16 mouse cellular contexts compared by ENCODE assay signal in genomic region chr12:94670035-94670434, GRCm38 (mm10).
DNase-seq lines count a peak whose midpoint lies in the region; ATAC-seq lines count a peak whose summit lies in the region.
"Had no signal": no experiment of that assay in that cellular context is flagged by ENCODE, and none has a peak within 500 bp of the region (broad histone marks: within the 10 kb centered on the region; RNA-seq: fewer than 3 reads in every experiment).

No protein-coding gene starts in this region.

- no peaks in the 10 kb centered on the region for H3K36me3 ChIP-seq in embryonic facial prominence, embryonic 14.5 days (ENCODE audit: control insufficient read depth, insufficient read depth, low read length)
- H3K36me3 ChIP-seq in embryonic facial prominence, embryonic 10.5 days (replicated peaks) = no peaks in the 10 kb centered on the region
- H3K36me3 ChIP-seq: embryonic facial prominence, embryonic 13.5 days; hindbrain, embryonic 15.5 days had no signal

- no peak overlapping the region for H3K4me2 ChIP-seq in embryonic facial prominence, embryonic 14.5 days (ENCODE audit: low read depth, low read length)
- H3K4me2 ChIP-seq: embryonic facial prominence, embryonic 13.5 days; heart, embryonic 11.5 days; hindbrain, embryonic 15.5 days; midbrain, embryonic 11.5 days had no signal

- H3K27ac ChIP-seq in embryonic facial prominence, embryonic 14.5 days (replicated peaks; ENCODE audit: low read depth, low read length) = no peak overlapping the region
- H3K27ac ChIP-seq in embryonic facial prominence, embryonic 10.5 days (replicated peaks) = no peak overlapping the region
- H3K27ac ChIP-seq: embryonic facial prominence, embryonic 13.5 days; hindbrain, embryonic 15.5 days had no signal

- H3K4me3 ChIP-seq in embryonic facial prominence, embryonic 14.5 days (ENCODE audit: low read depth, low read length) = no peak overlapping the region
- no peak overlapping the region for H3K4me3 ChIP-seq in embryonic facial prominence, embryonic 10.5 days
- H3K4me3 ChIP-seq: embryonic facial prominence, embryonic 13.5 days; hindbrain, embryonic 15.5 days had no signal

- ATAC-seq in embryonic facial prominence, embryonic 14.5 days (ENCODE audit: low read depth) = no peak
- ATAC-seq: CD4-positive, CD25-positive, alpha-beta regulatory T cell, adult 4 months; Patski had no signal

- no peak overlapping the region for H3K9ac ChIP-seq in embryonic facial prominence, embryonic 14.5 days (ENCODE audit: low read depth, low read length)
- H3K9ac ChIP-seq: embryonic facial prominence, embryonic 13.5 days; hindbrain, embryonic 15.5 days had no signal

- H3K27me3 ChIP-seq in embryonic facial prominence, embryonic 14.5 days (replicated peaks; ENCODE audit: control insufficient read depth, insufficient read depth, low read length) = no peaks in the 10 kb centered on the region
- no peaks in the 10 kb centered on the region for H3K27me3 ChIP-seq in embryonic facial prominence, embryonic 10.5 days (replicated peaks; ENCODE audit: low read depth, poor library complexity, severe bottlenecking)
- H3K27me3 ChIP-seq: embryonic facial prominence, embryonic 13.5 days; hindbrain, embryonic 15.5 days had no signal

- 62% methylated on average over 1 of the region's 1 CpGs for WGBS in embryonic facial prominence, embryonic 14.5 days
- 91% methylated on average over 1 of the region's 1 CpGs for WGBS in embryonic facial prominence, embryonic 10.5 days

- no peaks in the 10 kb centered on the region for H3K4me1 ChIP-seq in embryonic facial prominence, embryonic 14.5 days (ENCODE audit: control insufficient read depth, insufficient read depth, low read length)
- H3K4me1 ChIP-seq in embryonic facial prominence, embryonic 10.5 days = peaks cover 2% of the 10 kb centered on the region; the same call in 1 of the 2 replicates
- H3K4me1 ChIP-seq: hindbrain, embryonic 15.5 days had no signal

- H3K9me3 ChIP-seq in embryonic facial prominence, embryonic 14.5 days (ENCODE audit: control insufficient read depth, low read length) = no peaks in the 10 kb centered on the region
- no peaks in the 10 kb centered on the region for H3K9me3 ChIP-seq in embryonic facial prominence, embryonic 10.5 days
- H3K9me3 ChIP-seq: embryonic facial prominence, embryonic 13.5 days; hindbrain, embryonic 15.5 days had no signal

- peak; percentile 56 for DNase-seq in embryonic facial prominence, embryonic 14.5 days (ENCODE audit: low spot score)
- no peak for DNase-seq in embryonic facial prominence, embryonic 10.5 days (ENCODE audit: low spot score)
- DNase-seq in layer of hippocampus, adult 18-20 months (ENCODE audit: low spot score in 2 of 2) = peak; percentile 21 to 73
- DNase-seq in layer of hippocampus, postnatal 10 days (ENCODE audit: low spot score in 2 of 2) = no peak
- DNase-seq in 3134 (ENCODE audit: extremely low read depth, insufficient read length, low spot score) = peak; percentile 6
- peak; percentile 3 to 42 for DNase-seq in adrenal gland, postnatal 36 days
- no peak for DNase-seq in urinary bladder, postnatal 10 days (ENCODE audit: low spot score)
- DNase-seq in embryo, embryonic 9.5 days (ENCODE audit: extremely low spot score) = no peak
- DNase-seq: cerebellum, adult 9-11 months; thymus, postnatal 25 days had no signal

Comparison
In these comparisons a context has a peak if more than half of its experiments do, and no peak if none do; other contexts are left out.
1. DNase-seq: peak in embryonic facial prominence, embryonic 14.5 days (single experiment), layer of hippocampus, adult 18-20 months (2 of 2), 3134 (single experiment) and adrenal gland, postnatal 36 days (2 of 2); none in embryonic facial prominence, embryonic 10.5 days (single experiment), layer of hippocampus, postnatal 10 days (0 of 2), urinary bladder, postnatal 10 days (single experiment) and embryo, embryonic 9.5 days (single experiment).